Mouse (Mus musculus) hindbrain, postnatal 0 days (tissue): ENCODE measurements at regions not wholly inside any gene's neighbourhood (a gene's known extent, or its start where the extent isn't known, plus 50 kb on each side); places are given as distances from the start of the nearest gene placed in this dataset.
A peak's percentile ranks its signal among the peaks of the same experiment; 100 is the strongest.

Experiments
- ATAC-seq: fragments of 200-750 bp; cut with Nextera tagmentation; 2 replicates; pipeline ENCODE4 v1.8.0; 2017; ENCODE audit warnings: mild to moderate bottlenecking, moderate TSS enrichment, moderate library complexity
- DNase-seq: peaks from one replicate; pipeline ENCODE4 v3.0.0-alpha.2; 2015; ENCODE audit warnings: low spot score
- H3K27ac ChIP-seq: fragments of 300-500 bp; sonication (generic); 2 replicates; pipeline ENCODE4 v1.5.1; 2014; ENCODE audit warnings: mild to moderate bottlenecking
- H3K27me3 ChIP-seq: fragments of 300-500 bp; sonication (generic); 2 replicates; pipeline ENCODE4 v1.6.1; 2014; ENCODE audit warnings: low read length, mixed read lengths; ENCODE audit not compliant: insufficient read depth
- H3K36me3 ChIP-seq: fragments of 300-500 bp; sonication (generic); 2 replicates; pipeline ENCODE4 v1.6.1; 2014; ENCODE audit warnings: low read length, mixed read lengths; ENCODE audit not compliant: insufficient read depth
- H3K4me1 ChIP-seq: fragments of 300-500 bp; sonication (generic); 2 replicates; pipeline ENCODE4 v1.6.1; 2014; ENCODE audit warnings: antibody characterized with exemption, low read length, mixed read lengths; ENCODE audit not compliant: insufficient read depth
- H3K4me2 ChIP-seq: fragments of 300-500 bp; sonication (generic); 2 replicates; pipeline ENCODE4 v1.6.1; 2014; ENCODE audit warnings: low read depth, mild to moderate bottlenecking, low read length, moderate library complexity, mixed read lengths
- H3K4me3 ChIP-seq: fragments of 300-500 bp; sonication (generic); 2 replicates; pipeline ENCODE4 v1.5.1; 2014; ENCODE audit warnings: low read length
- H3K9ac ChIP-seq: fragments of 300-500 bp; sonication (generic); replicated peaks from 2 replicates; pipeline ENCODE4 v1.6.1; 2014; ENCODE audit warnings: mild to moderate bottlenecking, low read length, moderate library complexity, mixed read lengths
- H3K9me3 ChIP-seq: fragments of 300-500 bp; sonication (generic); 2 replicates; pipeline ENCODE4 v1.6.1; 2016; ENCODE audit warnings: low read length, mixed read lengths
- CTCF ChIP-seq: IDR thresholded peaks from 2 replicates; pipeline ENCODE4 v1.5.1; 2016; ENCODE audit warnings: antibody characterized with exemption, control low read depth, low read depth
- WGBS: fragments of 180-500 bp; shearing (Covaris S2); extraction: QIAGEN DNeasy Blood & Tissue Kit; methylation state at CpG from one replicate; pipeline ENCODE4 v1.1.7; 2014; 5-methylcytosine and 5-hydroxymethylcytosine counted together

- Histone ChIP-seq H3K4me1 (no peaks in the 10 kb centered on the region), H3K36me3 (no peaks in the 10 kb centered on the region), H3K27ac (no peak overlapping the region), H3K27me3 (no peaks in the 10 kb centered on the region), H3K9ac (no peak overlapping the region), H3K9me3 (no peaks in the 10 kb centered on the region), H3K4me2 (no peak overlapping the region), H3K4me3 (no peak overlapping the region)
- no peak for ATAC-seq
- TF ChIP-seq CTCF, result peak; percentile 46
- WGBS, result 15% methylated on average over 3 of the region's 3 CpGs
- DNase-seq, result peak; percentile 38
These were observed 185.4 kb upstream of the Mageb4 start for GRCm38 (mm10) chrX:86490309-86490708.
